Mouse (Mus musculus): ENCODE results near the gene Kcnma1. TPM values are rescaled to one million over a fixed set of nuclear protein-coding genes. Genes with fewer than 3 reads are reported as not detected.

Kcnma1 gene
- polyA plus RNA-seq, 1 experiment from 2014 or later, result 0.19 TPM

DNA sequence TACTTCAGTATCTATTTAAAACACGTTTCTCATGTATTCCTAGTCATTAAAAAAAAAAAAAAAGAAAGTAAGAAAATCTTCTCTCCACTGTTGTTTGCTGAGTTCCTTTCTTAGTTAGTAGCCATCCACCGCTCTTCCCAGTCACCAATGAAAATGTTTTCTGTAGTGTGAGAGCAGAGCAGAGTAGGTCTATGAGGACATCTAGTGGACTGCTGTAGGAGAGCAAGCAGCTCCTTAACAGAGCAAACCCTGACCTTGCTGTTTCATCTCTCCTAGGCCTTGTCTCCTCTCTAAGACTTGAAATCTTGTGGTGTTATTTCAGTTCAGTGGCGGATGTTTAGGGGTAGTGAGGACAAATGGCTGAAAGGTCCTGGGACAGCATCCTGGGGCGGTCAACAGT is 585.2 kb downstream of the Kcnma1 start:
- 33% methylated on average over 4 of the region's 4 CpGs for WGBS
- Histone ChIP-seq H3K9ac (no peak overlapping the region), H3K27ac (replicated peaks) (no peak overlapping the region), H3K4me1 (no peaks in the 10 kb centered on the region), H3K27me3 (replicated peaks) (no peaks in the 10 kb centered on the region; the same call in 1 of the 2 replicates), H3K36me3 (no peaks in the 10 kb centered on the region), H3K9me3 (no peaks in the 10 kb centered on the region), H3K4me3 (no peak overlapping the region), H3K4me2 (no peak overlapping the region)
- no peak for ATAC-seq (ENCODE audit: extremely low read depth, insufficient number of reproducible peaks, low FRiP score, low TSS enrichment)

DNA sequence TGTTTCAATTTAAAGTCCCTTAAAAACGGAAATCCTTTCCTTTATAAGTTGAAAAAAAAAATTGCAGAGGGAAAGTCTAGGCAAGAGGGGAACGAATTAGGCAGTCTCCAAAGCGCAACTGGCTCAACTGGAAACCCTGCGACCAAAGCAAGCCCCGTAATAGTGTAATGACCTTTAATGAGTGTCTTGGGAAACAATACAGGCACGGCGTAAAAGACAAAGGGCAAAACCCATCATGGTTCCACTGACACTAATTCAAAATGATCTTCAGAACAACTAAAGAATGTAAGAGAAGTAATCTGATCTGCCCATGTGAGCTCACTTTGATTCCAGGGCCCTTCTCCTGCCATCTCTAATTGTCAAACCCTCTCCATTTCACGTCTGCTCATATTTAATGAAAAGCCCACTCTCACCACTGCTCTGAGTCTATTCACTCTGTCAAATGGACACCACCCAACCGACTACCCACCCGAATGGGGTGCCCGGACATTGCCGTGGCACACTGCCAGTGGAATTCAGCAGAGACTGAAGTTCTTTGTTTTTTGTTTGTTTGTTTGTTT is 591.7 kb downstream of the Kcnma1 start:
- no peak for ATAC-seq (ENCODE audit: extremely low read depth, insufficient number of reproducible peaks, low FRiP score, low TSS enrichment)
- no peaks in the 10 kb centered on the region for H3K9me3 ChIP-seq
- no peak overlapping the region for H3K27ac ChIP-seq (replicated peaks)
- no peak overlapping the region for H3K9ac ChIP-seq
- no peaks in the 10 kb centered on the region for H3K27me3 ChIP-seq (replicated peaks)
- H3K36me3 ChIP-seq, result no peaks in the 10 kb centered on the region
- no peak overlapping the region for H3K4me3 ChIP-seq
- no peaks in the 10 kb centered on the region for H3K4me1 ChIP-seq
- no peak overlapping the region for H3K4me2 ChIP-seq
- WGBS, result 77% methylated on average over 12 of the region's 12 CpGs

DNA sequence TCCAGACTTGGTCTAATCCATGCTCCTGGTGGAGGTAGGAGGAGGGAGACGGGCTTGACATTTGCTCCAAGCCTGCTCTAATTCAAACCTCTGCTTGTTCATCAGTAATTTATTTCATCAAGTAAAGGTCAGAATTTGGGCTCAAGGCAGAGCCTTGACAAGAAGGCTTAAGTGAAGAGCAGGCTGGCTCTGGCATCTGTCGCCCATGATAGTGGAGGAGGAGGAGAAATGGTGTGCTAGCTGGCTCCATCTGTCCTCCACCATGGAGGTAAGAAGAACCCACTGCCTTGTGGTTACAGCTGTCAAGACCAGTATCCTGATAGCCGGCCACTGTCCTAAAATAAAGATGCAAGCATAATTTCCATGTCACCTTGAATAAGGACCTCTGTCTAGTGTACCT is 595.3 kb downstream of the Kcnma1 start:
- WGBS, result 68% methylated on average over 3 of the region's 3 CpGs
- H3K36me3 ChIP-seq, result no peaks in the 10 kb centered on the region
- H3K4me3 ChIP-seq, result no peak overlapping the region
- H3K9ac ChIP-seq, result no peak overlapping the region
- H3K9me3 ChIP-seq, result no peaks in the 10 kb centered on the region
- H3K4me1 ChIP-seq, result no peaks in the 10 kb centered on the region
- no peak overlapping the region for H3K27ac ChIP-seq (replicated peaks)
- no peak overlapping the region for H3K4me2 ChIP-seq
- ATAC-seq (ENCODE audit: extremely low read depth, insufficient number of reproducible peaks, low FRiP score, low TSS enrichment), result no peak
- no peaks in the 10 kb centered on the region for H3K27me3 ChIP-seq (replicated peaks)

DNA sequence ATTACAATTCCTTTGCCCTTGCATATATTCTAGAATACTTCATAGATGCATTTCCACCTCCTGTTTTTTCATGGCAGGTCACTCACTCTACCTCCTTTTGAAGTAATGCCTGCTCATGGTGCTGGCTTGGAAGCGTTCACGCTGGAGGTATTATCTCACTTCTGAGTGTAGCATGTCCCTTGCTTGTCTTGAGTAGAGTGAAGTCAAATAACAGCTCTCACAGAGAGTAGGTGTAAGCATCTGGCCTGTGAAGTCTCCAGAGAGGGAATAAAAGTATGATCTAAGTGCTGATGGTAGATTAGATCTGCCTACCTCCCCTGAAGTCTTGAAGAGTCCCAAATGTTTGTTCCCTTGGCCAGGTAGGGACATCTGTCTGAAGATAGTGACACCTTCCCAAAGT is 607.2 kb downstream of the Kcnma1 start:
- no peak overlapping the region for H3K4me3 ChIP-seq
- no peaks in the 10 kb centered on the region for H3K9me3 ChIP-seq
- WGBS, result 59% methylated on average over 2 of the region's 2 CpGs
- no peak overlapping the region for H3K27ac ChIP-seq (replicated peaks)
- no peak overlapping the region for H3K4me2 ChIP-seq
- no peaks in the 10 kb centered on the region for H3K36me3 ChIP-seq
- no peaks in the 10 kb centered on the region for H3K4me1 ChIP-seq
- no peak overlapping the region for H3K9ac ChIP-seq
- ATAC-seq (ENCODE audit: extremely low read depth, insufficient number of reproducible peaks, low FRiP score, low TSS enrichment), result no peak
- no peaks in the 10 kb centered on the region for H3K27me3 ChIP-seq (replicated peaks)

DNA sequence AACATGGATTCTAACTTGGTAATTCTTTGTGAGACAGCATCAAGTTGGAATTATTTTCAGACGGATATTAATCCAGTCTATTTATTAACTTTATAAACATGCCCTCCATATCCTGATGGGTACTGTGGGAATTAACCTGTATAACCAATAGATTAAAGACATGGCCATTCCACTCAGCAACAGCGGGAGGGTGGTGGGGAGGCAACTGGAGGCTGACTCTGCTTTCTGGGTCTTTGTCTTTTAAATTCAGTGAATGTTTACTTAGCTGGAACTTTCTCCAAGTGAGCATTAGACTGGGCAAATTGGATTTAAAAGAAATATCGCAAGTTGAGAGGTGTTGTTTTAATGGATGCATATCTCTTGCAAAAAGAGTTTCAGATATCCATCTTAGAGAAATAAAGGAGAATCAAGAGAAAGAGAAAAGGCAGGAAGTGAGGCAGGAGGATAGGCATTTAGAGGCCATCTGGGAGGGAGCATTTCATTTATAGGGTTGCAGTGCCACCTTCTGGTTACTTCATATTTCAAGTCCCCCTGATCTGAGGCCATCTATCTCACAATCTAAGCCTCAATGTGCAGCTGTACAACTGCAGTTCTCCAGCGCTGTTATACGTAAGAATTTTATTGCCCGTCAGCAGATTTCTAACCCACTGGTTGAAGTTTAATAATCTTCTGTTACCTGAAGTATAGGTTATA is 613.4 kb downstream of the Kcnma1 start:
- no peak overlapping the region for H3K4me2 ChIP-seq
- H3K36me3 ChIP-seq, result no peaks in the 10 kb centered on the region
- WGBS, result 24% methylated on average over 6 of the region's 6 CpGs
- H3K4me1 ChIP-seq, result no peaks in the 10 kb centered on the region
- no peak overlapping the region; the same call in 1 of the 2 replicates for H3K27ac ChIP-seq (replicated peaks)
- no peaks in the 10 kb centered on the region for H3K9me3 ChIP-seq
- no peaks in the 10 kb centered on the region for H3K27me3 ChIP-seq (replicated peaks)
- H3K4me3 ChIP-seq, result no peak overlapping the region
- ATAC-seq (ENCODE audit: extremely low read depth, insufficient number of reproducible peaks, low FRiP score, low TSS enrichment), result no peak
- H3K9ac ChIP-seq, result no peak overlapping the region

DNA sequence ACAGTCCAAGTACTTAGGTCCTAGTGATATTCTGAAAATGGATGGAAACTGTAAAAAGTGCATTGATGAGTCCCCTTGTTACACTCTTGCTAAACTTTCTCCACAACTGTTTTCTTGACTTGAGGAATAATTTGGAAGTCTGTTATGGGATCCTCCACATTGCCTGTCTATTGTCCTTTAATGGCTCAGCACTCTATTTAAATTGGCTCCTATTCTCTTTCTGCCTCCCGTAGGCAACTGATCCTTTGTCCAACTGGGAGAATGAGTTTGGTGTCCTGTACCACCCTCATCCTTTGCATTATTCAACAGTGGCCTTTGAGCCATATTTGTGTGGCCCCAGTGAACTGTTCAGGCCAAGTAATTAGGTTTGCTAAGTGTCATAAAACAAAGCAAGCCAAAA is 616.6 kb downstream of the Kcnma1 start:
- Histone ChIP-seq H3K9ac (no peak overlapping the region), H3K4me3 (no peak overlapping the region), H3K27me3 (replicated peaks) (no peaks in the 10 kb centered on the region), H3K9me3 (no peaks in the 10 kb centered on the region), H3K36me3 (no peaks in the 10 kb centered on the region), H3K27ac (replicated peaks) (no peak overlapping the region), H3K4me2 (no peak overlapping the region), H3K4me1 (no peaks in the 10 kb centered on the region)
- no peak for ATAC-seq (ENCODE audit: extremely low read depth, insufficient number of reproducible peaks, low FRiP score, low TSS enrichment)
- WGBS, result 76% methylated on average over 1 of the region's 1 CpGs

DNA sequence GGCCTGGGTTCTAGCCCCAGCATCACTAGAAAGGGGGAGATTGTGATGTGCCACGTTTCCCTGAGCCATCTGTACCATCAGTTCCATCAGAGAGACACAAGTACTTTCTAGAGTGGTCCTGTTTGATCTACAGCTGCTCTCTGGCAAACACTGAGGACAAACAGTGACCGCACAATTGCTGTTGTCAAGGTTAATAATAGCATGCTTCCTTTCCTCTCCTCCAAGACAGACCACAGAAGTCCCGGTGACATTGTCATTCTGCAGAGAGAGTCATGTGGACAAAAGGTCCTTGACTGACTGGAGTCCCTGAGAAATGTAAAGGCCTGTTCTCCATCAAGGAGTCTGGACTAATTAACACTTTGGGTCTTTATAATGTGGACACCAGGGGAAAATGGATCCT is 622.7 kb downstream of the Kcnma1 start:
- Histone ChIP-seq H3K9me3 (no peaks in the 10 kb centered on the region), H3K4me3 (no peak overlapping the region), H3K9ac (no peak overlapping the region), H3K4me2 (no peak overlapping the region), H3K36me3 (no peaks in the 10 kb centered on the region), H3K4me1 (peaks cover 6% of the 10 kb centered on the region), H3K27me3 (replicated peaks) (no peaks in the 10 kb centered on the region), H3K27ac (replicated peaks) (no peak overlapping the region)
- WGBS, result 30% methylated on average over 3 of the region's 3 CpGs
- no peak for ATAC-seq (ENCODE audit: extremely low read depth, insufficient number of reproducible peaks, low FRiP score, low TSS enrichment)

DNA sequence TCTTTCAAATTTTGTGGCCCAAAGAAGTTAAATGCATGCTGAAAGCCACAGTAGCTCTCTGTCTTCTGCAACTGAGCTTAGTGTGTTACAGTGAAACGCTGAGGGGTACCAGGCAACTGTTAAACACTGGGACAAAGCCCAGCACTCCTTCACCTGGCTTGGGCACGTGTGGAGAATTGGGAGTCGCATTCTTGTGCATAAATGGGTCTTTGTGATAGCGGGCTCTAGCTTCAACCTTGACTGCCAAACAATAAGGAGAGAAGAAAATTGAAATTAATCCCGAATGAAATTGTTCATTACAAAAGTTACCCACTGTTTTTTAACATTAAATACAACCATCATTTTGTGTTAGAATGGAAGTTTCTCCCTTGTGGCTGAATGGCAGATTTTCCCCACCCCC is 623.5 kb downstream of the Kcnma1 start:
- H3K36me3 ChIP-seq, result no peaks in the 10 kb centered on the region
- H3K9me3 ChIP-seq, result no peaks in the 10 kb centered on the region
- 73% methylated on average over 5 of the region's 5 CpGs for WGBS
- ATAC-seq (ENCODE audit: extremely low read depth, insufficient number of reproducible peaks, low FRiP score, low TSS enrichment), result no peak
- no peak overlapping the region for H3K9ac ChIP-seq
- no peak overlapping the region for H3K4me3 ChIP-seq
- H3K27ac ChIP-seq (replicated peaks), result no peak overlapping the region
- H3K27me3 ChIP-seq (replicated peaks), result no peaks in the 10 kb centered on the region
- peaks cover 12% of the 10 kb centered on the region for H3K4me1 ChIP-seq
- H3K4me2 ChIP-seq, result no peak overlapping the region

DNA sequence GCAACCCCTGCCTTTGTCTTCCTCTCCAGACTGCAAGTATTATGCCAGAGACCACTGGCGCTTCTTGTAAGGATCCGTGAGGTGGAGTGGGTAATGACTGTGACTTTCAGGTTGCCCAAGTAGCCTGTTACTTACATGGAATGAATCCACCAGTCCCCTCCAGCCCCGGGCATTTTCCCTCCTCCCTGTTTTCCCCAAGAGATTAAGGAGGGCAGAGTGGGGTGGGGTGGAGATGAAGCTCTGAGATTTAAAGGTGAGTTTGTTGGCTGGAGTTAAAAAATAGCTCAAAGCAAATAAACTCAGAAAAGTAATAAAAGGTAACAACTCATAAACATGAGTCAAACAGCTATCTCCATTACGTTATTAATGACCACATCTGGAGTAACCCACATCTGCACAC is 624.1 kb downstream of the Kcnma1 start:
- Histone ChIP-seq H3K27ac (replicated peaks) (no peak overlapping the region), H3K27me3 (replicated peaks) (no peaks in the 10 kb centered on the region), H3K9ac (no peak overlapping the region), H3K9me3 (no peaks in the 10 kb centered on the region), H3K4me2 (no peak overlapping the region), H3K4me1 (peaks cover 13% of the 10 kb centered on the region), H3K36me3 (no peaks in the 10 kb centered on the region), H3K4me3 (no peak overlapping the region)
- WGBS, result 56% methylated on average over 4 of the region's 4 CpGs
- ATAC-seq (ENCODE audit: extremely low read depth, insufficient number of reproducible peaks, low FRiP score, low TSS enrichment), result no peak

DNA sequence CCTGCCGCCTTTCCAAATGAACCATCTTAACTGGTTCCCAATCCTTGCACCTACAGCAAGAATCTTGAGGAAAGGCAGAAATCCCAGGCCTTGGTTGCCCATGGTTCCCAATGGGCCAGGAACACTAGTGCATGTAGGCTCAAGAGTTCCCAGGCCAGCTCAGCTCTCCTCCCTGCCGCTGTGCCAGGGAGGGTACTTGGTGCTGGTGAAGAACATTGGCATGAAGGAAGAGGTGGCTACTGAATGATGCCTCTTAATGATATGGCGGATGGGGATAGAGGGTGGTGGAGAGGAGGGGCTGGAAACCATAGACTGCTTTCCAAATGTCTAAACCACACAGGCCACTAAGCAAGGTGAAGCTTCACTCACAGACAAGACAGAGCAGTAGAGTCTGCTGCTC is 627.5 kb downstream of the Kcnma1 start:
- Histone ChIP-seq H3K4me1 (peaks cover 13% of the 10 kb centered on the region), H3K27me3 (replicated peaks) (no peaks in the 10 kb centered on the region), H3K36me3 (no peaks in the 10 kb centered on the region), H3K27ac (replicated peaks) (no peak overlapping the region), H3K9me3 (no peaks in the 10 kb centered on the region), H3K9ac (no peak overlapping the region), H3K4me3 (no peak overlapping the region), H3K4me2 (no peak overlapping the region)
- 82% methylated on average over 3 of the region's 3 CpGs for WGBS
- ATAC-seq (ENCODE audit: extremely low read depth, insufficient number of reproducible peaks, low FRiP score, low TSS enrichment), result no peak

DNA sequence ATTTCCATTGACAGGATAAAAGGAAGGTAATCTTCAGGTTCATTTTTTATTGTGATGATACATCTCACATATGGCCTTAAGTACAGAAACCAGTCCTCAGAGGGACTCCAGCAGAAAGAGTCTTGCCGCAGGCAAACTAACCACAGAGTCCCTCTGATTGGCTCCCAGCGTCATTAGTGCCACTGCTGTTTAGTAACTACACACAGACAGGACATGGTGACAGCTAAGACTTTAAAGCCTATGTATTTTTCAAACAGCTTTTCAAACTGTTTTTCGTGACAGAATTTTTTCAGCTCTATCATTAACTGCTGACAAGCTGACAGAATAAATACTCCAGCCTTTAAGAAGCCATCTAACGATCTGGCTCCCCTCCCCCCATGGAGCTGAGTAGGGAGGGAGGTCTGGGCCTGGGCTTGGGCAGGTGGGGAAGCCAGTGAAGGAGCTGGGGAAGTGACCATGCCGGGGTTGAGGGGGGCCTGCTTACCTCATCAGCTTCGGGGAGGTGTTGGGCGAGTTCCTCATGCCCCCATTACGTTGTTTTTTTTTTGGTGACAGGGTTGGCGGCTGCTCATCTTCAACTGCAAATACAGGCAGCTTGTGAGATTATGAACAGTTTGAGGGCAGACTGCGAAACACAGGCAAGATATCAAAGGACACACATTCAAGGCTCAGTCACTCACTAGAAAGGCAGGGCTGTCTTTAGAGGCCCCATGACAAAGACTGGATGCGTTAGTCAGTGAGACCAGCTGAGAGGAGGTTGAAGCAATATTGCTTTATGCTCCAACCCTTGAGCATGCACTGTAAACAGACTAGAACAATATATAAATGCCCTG is 628.3 kb downstream of the Kcnma1 start:
- Histone ChIP-seq H3K4me2 (peak overlapping the region; percentile 13; the same call in 1 of the 2 replicates), H3K4me1 (peaks cover 7% of the 10 kb centered on the region), H3K9ac (no peak overlapping the region), H3K4me3 (no peak overlapping the region), H3K27me3 (replicated peaks) (no peaks in the 10 kb centered on the region), H3K36me3 (no peaks in the 10 kb centered on the region), H3K9me3 (no peaks in the 10 kb centered on the region), H3K27ac (replicated peaks) (no peak overlapping the region)
- ATAC-seq (ENCODE audit: extremely low read depth, insufficient number of reproducible peaks, low FRiP score, low TSS enrichment), result no peak
- WGBS, result 33% methylated on average over 11 of the region's 11 CpGs
